Comparison of ENCODE assay signal across 21 mouse cellular contexts in the genomic region with DNA sequence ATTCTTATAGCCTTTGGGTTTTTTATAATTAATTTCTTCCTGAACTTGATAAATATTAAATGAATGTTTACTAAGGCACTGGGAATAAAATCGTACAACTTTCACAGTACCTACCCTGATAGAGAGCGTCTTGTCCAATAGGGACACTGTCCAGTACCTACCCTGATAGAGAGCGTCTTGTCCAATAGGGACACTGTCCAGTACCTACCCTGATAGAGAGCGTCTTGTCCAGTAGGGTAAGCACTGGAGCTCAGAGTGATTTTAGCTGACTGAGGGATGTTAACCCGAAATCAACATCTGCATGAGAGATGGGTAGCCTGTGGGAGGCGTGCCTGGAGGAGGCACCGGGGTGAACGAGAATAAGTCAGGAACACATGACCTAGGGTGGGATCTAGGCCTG.
DNase-seq lines count a peak whose midpoint lies in the region; ATAC-seq lines count a peak whose summit lies in the region.
"Had no signal": no experiment of that assay in that cellular context is flagged by ENCODE, and none has a peak within 500 bp of the region (broad histone marks: within the 10 kb centered on the region; RNA-seq: fewer than 3 reads in every experiment).

No protein-coding gene starts in this region.

- no peaks in the 10 kb centered on the region for H3K9me3 ChIP-seq in hindbrain, embryonic 11.5 days (ENCODE audit: control insufficient read depth, low read length)
- H3K9me3 ChIP-seq in hindbrain, embryonic 10.5 days = no peaks in the 10 kb centered on the region
- H3K9me3 ChIP-seq in kidney, embryonic 16.5 days (ENCODE audit: low read length) = no peaks in the 10 kb centered on the region
- no peaks in the 10 kb centered on the region for H3K9me3 ChIP-seq in kidney, embryonic 14.5 days (ENCODE audit: control insufficient read depth, low read length)
- no peaks in the 10 kb centered on the region for H3K9me3 ChIP-seq in midbrain, embryonic 12.5 days
- no peaks in the 10 kb centered on the region for H3K9me3 ChIP-seq in midbrain, embryonic 13.5 days

- H3K27me3 ChIP-seq in hindbrain, embryonic 11.5 days (ENCODE audit: control insufficient read depth, insufficient read depth, low read length) = no peaks in the 10 kb centered on the region
- H3K27me3 ChIP-seq in hindbrain, embryonic 10.5 days (ENCODE audit: insufficient read depth, poor library complexity, severe bottlenecking) = no peaks in the 10 kb centered on the region
- H3K27me3 ChIP-seq in kidney, embryonic 16.5 days (ENCODE audit: insufficient read depth, low read length) = no peaks in the 10 kb centered on the region
- no peaks in the 10 kb centered on the region for H3K27me3 ChIP-seq in kidney, embryonic 14.5 days (ENCODE audit: control insufficient read depth, insufficient read depth, low read length)
- H3K27me3 ChIP-seq in midbrain, embryonic 12.5 days = no peaks in the 10 kb centered on the region
- H3K27me3 ChIP-seq in midbrain, embryonic 13.5 days = no peaks in the 10 kb centered on the region
- H3K27me3 ChIP-seq: CH12.LX, Patski had no signal

- no peak overlapping the region for H3K4me2 ChIP-seq in hindbrain, embryonic 11.5 days (replicated peaks; ENCODE audit: low read depth, low read length)
- H3K4me2 ChIP-seq in kidney, embryonic 16.5 days (replicated peaks; ENCODE audit: low read depth, low read length) = no peak overlapping the region
- H3K4me2 ChIP-seq in kidney, embryonic 14.5 days (replicated peaks; ENCODE audit: low read depth, low read length) = no peak overlapping the region
- no peak overlapping the region for H3K4me2 ChIP-seq in midbrain, embryonic 12.5 days (replicated peaks)
- no peak overlapping the region for H3K4me2 ChIP-seq in midbrain, embryonic 13.5 days (replicated peaks)

- ATAC-seq in hindbrain, embryonic 11.5 days (ENCODE audit: low FRiP score) = 0 out of 2 replicates have a peak, but pooled peaks have one; percentile 33
- ATAC-seq in kidney, embryonic 16.5 days (ENCODE audit: low FRiP score, low TSS enrichment) = peak; percentile 65; the same call in 1 of the 2 replicates
- no peak for ATAC-seq in kidney, embryonic 14.5 days (ENCODE audit: low FRiP score, low TSS enrichment)
- peak; percentile 64; the same call in 1 of the 2 replicates for ATAC-seq in midbrain, embryonic 12.5 days (ENCODE audit: low FRiP score, low read depth)
- ATAC-seq in midbrain, embryonic 13.5 days = no peak
- ATAC-seq: activated CD4-positive, CD25-positive, alpha-beta regulatory T cell, adult 4 months; CD4-positive, CD25-positive, alpha-beta regulatory T cell, adult 4 months; Patski had no signal

- H3K4me1 ChIP-seq in hindbrain, embryonic 11.5 days (replicated peaks; ENCODE audit: control insufficient read depth, insufficient read depth, low read length) = no peaks in the 10 kb centered on the region
- peaks cover 7% of the 10 kb centered on the region; the same call in 1 of the 2 replicates for H3K4me1 ChIP-seq in hindbrain, embryonic 10.5 days (replicated peaks)
- no peaks in the 10 kb centered on the region for H3K4me1 ChIP-seq in kidney, embryonic 16.5 days (ENCODE audit: insufficient read depth, low read length)
- H3K4me1 ChIP-seq in kidney, embryonic 14.5 days (ENCODE audit: control insufficient read depth, insufficient read depth, low read length) = no peaks in the 10 kb centered on the region
- H3K4me1 ChIP-seq in midbrain, embryonic 12.5 days = 0 out of 2 replicates have a peak, but pooled peaks cover 4% of the 10 kb centered on the region
- H3K4me1 ChIP-seq in midbrain, embryonic 13.5 days (replicated peaks) = peaks cover 15% of the 10 kb centered on the region

- H3K4me3 ChIP-seq in hindbrain, embryonic 11.5 days (ENCODE audit: low read depth, low read length) = no peak overlapping the region
- H3K4me3 ChIP-seq in hindbrain, embryonic 10.5 days = no peak overlapping the region
- H3K4me3 ChIP-seq in kidney, embryonic 16.5 days (ENCODE audit: low read length) = no peak overlapping the region
- H3K4me3 ChIP-seq in kidney, embryonic 14.5 days (ENCODE audit: low read length) = no peak overlapping the region
- H3K4me3 ChIP-seq in midbrain, embryonic 12.5 days = no peak overlapping the region
- H3K4me3 ChIP-seq in midbrain, embryonic 13.5 days (replicated peaks) = no peak overlapping the region

- WGBS in hindbrain, embryonic 11.5 days = 90% methylated on average over 8 of the region's 8 CpGs
- whole genome bisulfite sequencing in hindbrain, embryonic 10.5 days = 91% methylated on average over 8 of the region's 8 CpGs
- 80% methylated on average over 8 of the region's 8 CpGs for WGBS in kidney, embryonic 16.5 days
- 87% methylated on average over 8 of the region's 8 CpGs for WGBS in kidney, embryonic 14.5 days
- WGBS in midbrain, embryonic 12.5 days = 95% methylated on average over 8 of the region's 8 CpGs
- 93% methylated on average over 8 of the region's 8 CpGs for WGBS in midbrain, embryonic 13.5 days

- no peak for DNase-seq in hindbrain, embryonic 11.5 days (ENCODE audit: low spot score)
- no peak for DNase-seq in hindbrain, embryonic 10.5 days (ENCODE audit: low spot score)
- DNase-seq: adrenal gland, adult 2 months; adrenal gland, adult 8-10 months; adrenal gland, postnatal 10 days; adrenal gland, postnatal 14 days; adrenal gland, postnatal 25 days; adrenal gland, postnatal 36 days; B cell, adult 2 months; cerebellum, adult 11 months; cerebellum, adult 11-12 months; cerebellum, adult 18-20 months had no signal

- H3K36me3 ChIP-seq in hindbrain, embryonic 11.5 days (ENCODE audit: control insufficient read depth, insufficient read depth, low read length) = no peaks in the 10 kb centered on the region
- H3K36me3 ChIP-seq in hindbrain, embryonic 10.5 days = no peaks in the 10 kb centered on the region
- no peaks in the 10 kb centered on the region for H3K36me3 ChIP-seq in kidney, embryonic 16.5 days (ENCODE audit: insufficient read depth, low read length)
- H3K36me3 ChIP-seq in kidney, embryonic 14.5 days (ENCODE audit: control insufficient read depth, insufficient read depth, low read length) = no peaks in the 10 kb centered on the region
- H3K36me3 ChIP-seq in midbrain, embryonic 12.5 days = no peaks in the 10 kb centered on the region
- no peaks in the 10 kb centered on the region for H3K36me3 ChIP-seq in midbrain, embryonic 13.5 days
- H3K36me3 ChIP-seq: G1E had no signal

- no peak overlapping the region for H3K27ac ChIP-seq in hindbrain, embryonic 11.5 days (ENCODE audit: low read depth, low read length)
- H3K27ac ChIP-seq in hindbrain, embryonic 10.5 days = no peak overlapping the region
- H3K27ac ChIP-seq in kidney, embryonic 16.5 days (ENCODE audit: low read length) = no peak overlapping the region
- H3K27ac ChIP-seq in kidney, embryonic 14.5 days (ENCODE audit: low read depth, low read length) = no peak overlapping the region
- H3K27ac ChIP-seq in midbrain, embryonic 12.5 days (replicated peaks) = no peak overlapping the region
- H3K27ac ChIP-seq in midbrain, embryonic 13.5 days = no peak overlapping the region

- H3K9ac ChIP-seq in hindbrain, embryonic 11.5 days (ENCODE audit: low read depth, low read length) = no peak overlapping the region
- H3K9ac ChIP-seq in kidney, embryonic 16.5 days (replicated peaks; ENCODE audit: low read length) = no peak overlapping the region
- no peak overlapping the region for H3K9ac ChIP-seq in kidney, embryonic 14.5 days (ENCODE audit: low read depth, low read length)
- H3K9ac ChIP-seq in midbrain, embryonic 12.5 days (replicated peaks) = no peak overlapping the region
- no peak overlapping the region for H3K9ac ChIP-seq in midbrain, embryonic 13.5 days (replicated peaks)

Comparison
In these comparisons a context has a peak if more than half of its experiments do, and no peak if none do; other contexts are left out.
1. ATAC-seq: peak in hindbrain, embryonic 11.5 days (single experiment), kidney, embryonic 16.5 days (single experiment) and midbrain, embryonic 12.5 days (single experiment); none in kidney, embryonic 14.5 days (single experiment) and midbrain, embryonic 13.5 days (single experiment).